Mouse (Mus musculus): Measurements from ENCODE around the gene Tenm4. TPM values are rescaled to one million over a fixed set of nuclear protein-coding genes. Genes with fewer than 3 reads are reported as not detected.

The Tenm4 gene
- polyA plus RNA-seq, 1 experiment from 2014 or later: 9.1 TPM

- Histone ChIP-seq H3K4me3 (ENCODE audit: low read length) (no peak overlapping the region), H3K27me3 (ENCODE audit: control insufficient read depth, insufficient read depth, low read length) (no peaks in the 10 kb centered on the region; the same call in 1 of the 2 replicates), H3K27ac (ENCODE audit: low read length) (no peak overlapping the region), H3K4me1 (ENCODE audit: control insufficient read depth, insufficient read depth, low read length) (peaks cover 12% of the 10 kb centered on the region), H3K9me3 (replicated peaks; ENCODE audit: control insufficient read depth, low read length) (no peaks in the 10 kb centered on the region), H3K9ac (ENCODE audit: low read length) (no peak overlapping the region), H3K4me2 (ENCODE audit: low read depth, low read length) (no peak overlapping the region), H3K36me3 (ENCODE audit: control insufficient read depth, insufficient read depth) (no peaks in the 10 kb centered on the region)
- WGBS: 80% methylated on average over 7 of the region's 7 CpGs
- no peak for ATAC-seq (replicated peaks; ENCODE audit: extremely low read depth, insufficient read depth, low FRiP score)
Observed at GRCm38 (mm10) chr7:96492696-96493095, 321.6 kb downstream of the Tenm4 start.

- no peaks in the 10 kb centered on the region for H3K36me3 ChIP-seq (ENCODE audit: control insufficient read depth, insufficient read depth)
- WGBS: 74% methylated on average over 16 of the region's 16 CpGs
- H3K4me1 ChIP-seq (ENCODE audit: control insufficient read depth, insufficient read depth, low read length): peaks cover 12% of the 10 kb centered on the region
- H3K4me3 ChIP-seq (ENCODE audit: low read length): no peak overlapping the region
- no peak overlapping the region for H3K4me2 ChIP-seq (ENCODE audit: low read depth, low read length)
- H3K9me3 ChIP-seq (replicated peaks; ENCODE audit: control insufficient read depth, low read length): no peaks in the 10 kb centered on the region
- no peak overlapping the region for H3K27ac ChIP-seq (ENCODE audit: low read length)
- no peaks in the 10 kb centered on the region; the same call in 1 of the 2 replicates for H3K27me3 ChIP-seq (ENCODE audit: control insufficient read depth, insufficient read depth, low read length)
- no peak overlapping the region for H3K9ac ChIP-seq (ENCODE audit: low read length)
- ATAC-seq (replicated peaks; ENCODE audit: extremely low read depth, insufficient read depth, low FRiP score): no peak
Observed at GRCm38 (mm10) chr7:96494057-96494456, 323.0 kb downstream of the Tenm4 start.

GRCm38 (mm10) chr7:96500108-96500507 is 329.1 kb downstream of the Tenm4 start:
- Histone ChIP-seq H3K27ac (ENCODE audit: low read length) (no peak overlapping the region), H3K36me3 (ENCODE audit: control insufficient read depth, insufficient read depth) (no peaks in the 10 kb centered on the region), H3K4me1 (ENCODE audit: control insufficient read depth, insufficient read depth, low read length) (0 out of 2 replicates have a peak, but pooled peaks cover 3% of the 10 kb centered on the region), H3K27me3 (ENCODE audit: control insufficient read depth, insufficient read depth, low read length) (no peaks in the 10 kb centered on the region; the same call in 1 of the 2 replicates), H3K9me3 (replicated peaks; ENCODE audit: control insufficient read depth, low read length) (no peaks in the 10 kb centered on the region), H3K4me2 (ENCODE audit: low read depth, low read length) (no peak overlapping the region), H3K9ac (ENCODE audit: low read length) (no peak overlapping the region), H3K4me3 (ENCODE audit: low read length) (no peak overlapping the region)
- ATAC-seq (replicated peaks; ENCODE audit: extremely low read depth, insufficient read depth, low FRiP score): no peak
- whole genome bisulfite sequencing: 86% methylated on average over 5 of the region's 5 CpGs

GRCm38 (mm10) chr7:96500797-96501196 is 329.8 kb downstream of the Tenm4 start:
- Histone ChIP-seq H3K36me3 (ENCODE audit: control insufficient read depth, insufficient read depth) (no peaks in the 10 kb centered on the region), H3K9ac (ENCODE audit: low read length) (no peak overlapping the region), H3K9me3 (replicated peaks; ENCODE audit: control insufficient read depth, low read length) (no peaks in the 10 kb centered on the region), H3K27me3 (ENCODE audit: control insufficient read depth, insufficient read depth, low read length) (no peaks in the 10 kb centered on the region; the same call in 1 of the 2 replicates), H3K4me3 (ENCODE audit: low read length) (no peak overlapping the region), H3K4me1 (ENCODE audit: control insufficient read depth, insufficient read depth, low read length) (0 out of 2 replicates have a peak, but pooled peaks cover 3% of the 10 kb centered on the region), H3K27ac (ENCODE audit: low read length) (no peak overlapping the region), H3K4me2 (ENCODE audit: low read depth, low read length) (no peak overlapping the region)
- ATAC-seq (replicated peaks; ENCODE audit: extremely low read depth, insufficient read depth, low FRiP score): no peak
- 87% methylated on average over 4 of the region's 4 CpGs for WGBS

- Histone ChIP-seq H3K9ac (ENCODE audit: low read length) (no peak overlapping the region), H3K9me3 (replicated peaks; ENCODE audit: control insufficient read depth, low read length) (no peaks in the 10 kb centered on the region), H3K4me2 (ENCODE audit: low read depth, low read length) (no peak overlapping the region), H3K27ac (ENCODE audit: low read length) (no peak overlapping the region), H3K4me3 (ENCODE audit: low read length) (no peak overlapping the region), H3K4me1 (ENCODE audit: control insufficient read depth, insufficient read depth, low read length) (0 out of 2 replicates have a peak, but pooled peaks cover 3% of the 10 kb centered on the region), H3K27me3 (ENCODE audit: control insufficient read depth, insufficient read depth, low read length) (no peaks in the 10 kb centered on the region), H3K36me3 (ENCODE audit: control insufficient read depth, insufficient read depth) (no peaks in the 10 kb centered on the region)
- WGBS: 53% methylated on average over 11 of the region's 11 CpGs
- ATAC-seq (replicated peaks; ENCODE audit: extremely low read depth, insufficient read depth, low FRiP score): no peak
Observed at GRCm38 (mm10) chr7:96502321-96502973, 331.4 kb downstream of the Tenm4 start.

- no peak overlapping the region for H3K4me2 ChIP-seq (ENCODE audit: low read depth, low read length)
- no peaks in the 10 kb centered on the region for H3K9me3 ChIP-seq (replicated peaks; ENCODE audit: control insufficient read depth, low read length)
- H3K9ac ChIP-seq (ENCODE audit: low read length): no peak overlapping the region
- no peaks in the 10 kb centered on the region for H3K36me3 ChIP-seq (ENCODE audit: control insufficient read depth, insufficient read depth)
- no peak for ATAC-seq (replicated peaks; ENCODE audit: extremely low read depth, insufficient read depth, low FRiP score)
- H3K4me3 ChIP-seq (ENCODE audit: low read length): no peak overlapping the region
- H3K4me1 ChIP-seq (ENCODE audit: control insufficient read depth, insufficient read depth, low read length): 0 out of 2 replicates have a peak, but pooled peaks cover 3% of the 10 kb centered on the region
- no peak overlapping the region for H3K27ac ChIP-seq (ENCODE audit: low read length)
- WGBS: 48% methylated on average over 6 of the region's 6 CpGs
- H3K27me3 ChIP-seq (ENCODE audit: control insufficient read depth, insufficient read depth, low read length): no peaks in the 10 kb centered on the region
Observed at GRCm38 (mm10) chr7:96505538-96505937, 334.5 kb downstream of the Tenm4 start.

GRCm38 (mm10) chr7:96507046-96507445 is 336.0 kb downstream of the Tenm4 start:
- WGBS: 82% methylated on average over 8 of the region's 8 CpGs
- no peaks in the 10 kb centered on the region for H3K27me3 ChIP-seq (ENCODE audit: control insufficient read depth, insufficient read depth, low read length)
- no peak overlapping the region for H3K27ac ChIP-seq (ENCODE audit: low read length)
- H3K4me3 ChIP-seq (ENCODE audit: low read length): no peak overlapping the region
- H3K36me3 ChIP-seq (ENCODE audit: control insufficient read depth, insufficient read depth): no peaks in the 10 kb centered on the region
- H3K9ac ChIP-seq (ENCODE audit: low read length): no peak overlapping the region
- H3K4me2 ChIP-seq (ENCODE audit: low read depth, low read length): no peak overlapping the region
- H3K9me3 ChIP-seq (replicated peaks; ENCODE audit: control insufficient read depth, low read length): no peaks in the 10 kb centered on the region
- no peak for ATAC-seq (replicated peaks; ENCODE audit: extremely low read depth, insufficient read depth, low FRiP score)
- 0 out of 2 replicates have a peak, but pooled peaks cover 3% of the 10 kb centered on the region for H3K4me1 ChIP-seq (ENCODE audit: control insufficient read depth, insufficient read depth, low read length)

GRCm38 (mm10) chr7:96510396-96510795 is 339.4 kb downstream of the Tenm4 start:
- no peak overlapping the region for H3K4me3 ChIP-seq (ENCODE audit: low read length)
- no peak overlapping the region for H3K9ac ChIP-seq (ENCODE audit: low read length)
- H3K36me3 ChIP-seq (ENCODE audit: control insufficient read depth, insufficient read depth): no peaks in the 10 kb centered on the region
- H3K9me3 ChIP-seq (replicated peaks; ENCODE audit: control insufficient read depth, low read length): no peaks in the 10 kb centered on the region
- H3K4me2 ChIP-seq (ENCODE audit: low read depth, low read length): no peak overlapping the region
- no peak for ATAC-seq (replicated peaks; ENCODE audit: extremely low read depth, insufficient read depth, low FRiP score)
- no peak overlapping the region for H3K27ac ChIP-seq (ENCODE audit: low read length)
- 66% methylated on average over 5 of the region's 5 CpGs for WGBS
- H3K4me1 ChIP-seq (ENCODE audit: control insufficient read depth, insufficient read depth, low read length): no peaks in the 10 kb centered on the region
- H3K27me3 ChIP-seq (ENCODE audit: control insufficient read depth, insufficient read depth, low read length): no peaks in the 10 kb centered on the region

GRCm38 (mm10) chr7:96511018-96511609 is 340.1 kb downstream of the Tenm4 start:
- H3K4me1 ChIP-seq (ENCODE audit: control insufficient read depth, insufficient read depth, low read length): no peaks in the 10 kb centered on the region
- no peak overlapping the region for H3K9ac ChIP-seq (ENCODE audit: low read length)
- 63% methylated on average over 7 of the region's 7 CpGs for WGBS
- no peak for ATAC-seq (replicated peaks; ENCODE audit: extremely low read depth, insufficient read depth, low FRiP score)
- no peaks in the 10 kb centered on the region for H3K9me3 ChIP-seq (replicated peaks; ENCODE audit: control insufficient read depth, low read length)
- no peaks in the 10 kb centered on the region for H3K27me3 ChIP-seq (ENCODE audit: control insufficient read depth, insufficient read depth, low read length)
- no peaks in the 10 kb centered on the region for H3K36me3 ChIP-seq (ENCODE audit: control insufficient read depth, insufficient read depth)
- H3K4me3 ChIP-seq (ENCODE audit: low read length): no peak overlapping the region
- H3K27ac ChIP-seq (ENCODE audit: low read length): peak overlapping the region; percentile 52; the same call in 1 of the 2 replicates
- no peak overlapping the region for H3K4me2 ChIP-seq (ENCODE audit: low read depth, low read length)
